Mouse (Mus musculus): ENCODE results near the gene Serpinb6b. TPM values are rescaled to one million over a fixed set of nuclear protein-coding genes. Genes with fewer than 3 reads are reported as not detected.
"Not testable (repeated sequence)": the region's sequence is repeated elsewhere in the genome, so short reads cannot be mapped to it uniquely, and the experiment has no call there.

Serpinb6b gene
- 1 to 10 TPM; 2.6 to 2.9 TPM for total RNA-seq (2021)
- long read RNA-seq, partial matches to known transcripts: 0 of 3 reads
- long read RNA-seq, other reads (novel, unspliced or antisense): 0 of 3 reads

DNA sequence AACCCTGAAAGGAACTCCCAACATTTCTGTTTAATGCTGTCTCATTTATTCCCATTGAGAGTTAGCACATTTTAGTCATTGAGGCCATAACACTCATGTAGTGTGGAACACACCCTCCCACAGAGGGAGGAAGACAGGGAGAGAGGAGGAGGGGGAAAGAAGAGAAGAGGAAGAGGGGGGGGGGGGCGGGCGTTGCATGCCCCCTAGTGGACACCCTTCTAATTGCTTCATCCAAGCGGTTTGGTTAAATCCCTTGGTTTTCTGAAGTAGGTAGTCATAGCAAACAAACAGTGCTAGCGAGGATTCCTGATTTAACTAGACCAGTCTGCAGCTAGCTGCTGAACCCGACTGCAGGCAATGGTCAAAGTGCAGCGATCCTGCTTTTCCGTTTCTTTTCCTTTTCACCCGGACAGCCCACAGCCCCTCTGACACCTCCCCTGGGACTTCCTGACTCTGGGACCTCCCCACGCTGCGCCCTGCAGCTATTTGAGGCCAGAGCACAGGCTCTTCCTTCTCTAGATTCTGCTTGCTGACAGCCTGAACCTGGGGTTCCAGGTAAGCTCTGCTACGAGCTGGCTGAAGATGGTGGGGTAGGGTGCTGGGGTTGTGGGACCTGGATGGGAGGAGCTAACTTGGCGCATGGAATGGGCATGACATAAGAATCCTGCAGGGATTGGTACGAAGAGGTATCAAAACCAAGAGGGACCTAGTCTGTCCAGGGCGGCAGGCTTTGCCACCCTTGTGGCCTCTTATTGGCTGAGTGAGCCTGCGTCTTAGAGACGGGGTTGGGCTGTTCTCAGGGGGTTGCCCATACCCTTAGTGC lies at the start of gene Serpinb6b:
Gene Serpinb6b, plus strand, starts transcription at position 221 of the 823 bp plus-strand sequence.
- peak in 1 of 2 experiments; percentile 14 for DNase-seq (ENCODE audit: low spot score in 2 of 2)

DNA sequence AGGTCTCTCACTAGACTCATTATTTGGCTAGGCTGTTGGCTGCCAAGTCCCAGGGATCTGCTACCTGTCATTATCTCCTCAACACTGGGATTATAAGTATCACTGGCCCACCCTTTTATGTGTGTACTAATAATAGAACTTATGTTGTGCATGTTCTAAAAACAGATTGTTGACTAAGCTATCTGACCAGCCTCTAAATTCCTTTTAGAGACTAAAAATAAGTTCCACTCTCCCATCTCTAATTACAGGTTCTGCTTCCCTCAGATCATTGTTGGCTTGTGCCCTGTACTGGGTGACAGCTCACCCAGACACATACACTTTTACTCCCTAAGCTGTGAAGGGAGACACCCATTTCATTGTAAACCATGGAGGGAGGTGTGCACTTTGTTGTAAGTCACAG lies 42.4 kb upstream of the Serpinb6b start:
- DNase-seq (ENCODE audit: low spot score in 2 of 2): no peak

DNA sequence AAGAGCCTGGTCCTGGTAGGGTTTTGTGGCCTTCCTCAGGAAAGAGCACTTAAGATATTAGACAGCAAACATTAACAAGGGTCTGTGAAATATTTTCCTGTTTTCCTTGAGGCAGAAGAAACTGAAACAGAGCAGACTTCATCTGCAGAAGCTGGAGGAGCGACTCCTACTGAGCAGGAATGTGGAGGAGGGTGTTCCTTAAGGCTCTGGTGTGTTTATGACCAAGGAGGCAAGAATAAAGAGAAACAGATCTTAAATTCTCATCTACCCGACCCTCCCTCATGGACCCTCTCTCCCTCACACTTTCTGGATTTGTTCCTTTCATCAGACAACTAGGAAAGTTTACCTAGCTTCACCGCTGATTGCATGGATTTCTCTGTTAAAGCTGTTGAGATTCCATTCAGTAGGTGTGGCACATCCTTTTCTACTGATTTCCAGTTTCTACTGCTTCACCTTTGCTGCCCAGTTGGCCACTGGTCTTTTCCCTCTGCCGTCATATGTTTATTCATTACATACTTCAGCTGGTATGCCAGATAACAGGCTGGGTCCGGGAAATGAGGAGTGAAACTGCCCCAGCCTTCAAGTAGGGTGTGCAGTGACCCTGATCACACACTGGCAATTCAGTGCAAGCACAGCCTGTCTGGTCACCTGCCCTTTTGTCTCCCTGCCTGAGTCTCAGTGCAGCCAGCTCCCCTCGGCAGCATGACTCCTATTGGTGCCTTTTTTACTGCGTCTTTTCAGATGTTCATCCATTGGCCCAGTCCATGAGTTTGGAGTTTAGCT lies 40.2 kb upstream of the Serpinb6b start:
- no peak for DNase-seq (ENCODE audit: low spot score in 2 of 2)

- DNase-seq (ENCODE audit: low spot score in 2 of 2): no peak
These were observed 38.3 kb upstream of the Serpinb6b start for GRCm38 (mm10) chr13:32926661-32927060.

DNA sequence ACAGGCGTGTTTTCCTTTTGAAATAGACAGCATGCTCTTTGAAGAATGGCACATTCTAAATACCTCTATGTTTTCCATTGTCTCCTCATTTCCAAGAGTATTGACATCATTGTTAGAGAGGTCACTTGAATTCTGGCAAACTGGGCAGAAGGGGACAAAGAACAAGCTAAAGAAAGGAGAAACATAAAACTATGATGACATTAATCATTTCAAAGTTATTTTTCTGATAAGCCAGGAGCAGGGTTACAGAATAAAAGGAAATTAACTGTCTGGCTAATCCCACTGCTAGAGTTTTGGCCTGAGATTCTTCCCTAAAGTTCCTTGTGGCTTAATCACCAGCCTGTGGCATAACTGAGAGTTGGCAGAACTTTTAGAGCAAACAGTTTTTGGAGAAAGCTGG lies 37.8 kb upstream of the Serpinb6b start:
- no peak for DNase-seq (ENCODE audit: low spot score in 2 of 2)

DNA sequence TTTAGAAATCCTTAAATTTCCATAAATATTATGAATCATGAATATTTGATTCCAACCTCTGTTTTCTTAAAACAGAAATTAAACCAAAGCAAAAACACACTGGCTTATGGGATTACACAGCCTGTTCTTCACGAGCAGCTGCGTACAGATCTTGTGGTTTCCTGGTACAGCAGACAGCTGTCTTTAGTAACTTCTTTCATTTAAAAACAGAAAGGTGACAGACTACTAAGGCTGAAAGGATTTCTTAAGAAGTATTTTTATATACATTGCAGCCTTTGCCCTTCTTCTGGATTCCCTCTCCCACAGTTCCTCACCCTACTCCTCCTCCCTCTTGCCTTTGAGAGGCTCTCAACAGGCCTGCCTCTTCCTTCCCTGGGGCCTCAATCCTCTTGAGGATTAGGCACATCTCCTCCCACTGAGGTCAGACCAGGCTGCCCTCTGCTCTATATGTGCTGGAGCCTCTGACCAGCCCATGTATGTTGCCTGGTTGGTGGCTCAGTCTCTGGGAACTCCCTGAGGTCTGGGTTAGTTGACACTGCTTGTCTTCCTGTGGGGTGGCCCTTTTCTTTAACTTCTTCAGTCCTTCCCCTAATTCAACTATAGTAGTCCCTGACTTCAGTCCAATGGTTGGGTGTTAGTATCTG lies 35.8 kb upstream of the Serpinb6b start:
- no peak for DNase-seq (ENCODE audit: low spot score in 2 of 2)

- no peak for DNase-seq (ENCODE audit: low spot score in 2 of 2)
These were observed 30.2 kb upstream of the Serpinb6b start for GRCm38 (mm10) chr13:32934706-32935381.

GRCm38 (mm10) chr13:32938275-32938674 lies 26.7 kb upstream of the Serpinb6b start:
- DNase-seq (ENCODE audit: low spot score in 2 of 2): not testable (repeated sequence)

- not testable (repeated sequence) for DNase-seq (ENCODE audit: low spot score in 2 of 2)
These were observed 25.8 kb upstream of the Serpinb6b start for GRCm38 (mm10) chr13:32939191-32939590.

DNA sequence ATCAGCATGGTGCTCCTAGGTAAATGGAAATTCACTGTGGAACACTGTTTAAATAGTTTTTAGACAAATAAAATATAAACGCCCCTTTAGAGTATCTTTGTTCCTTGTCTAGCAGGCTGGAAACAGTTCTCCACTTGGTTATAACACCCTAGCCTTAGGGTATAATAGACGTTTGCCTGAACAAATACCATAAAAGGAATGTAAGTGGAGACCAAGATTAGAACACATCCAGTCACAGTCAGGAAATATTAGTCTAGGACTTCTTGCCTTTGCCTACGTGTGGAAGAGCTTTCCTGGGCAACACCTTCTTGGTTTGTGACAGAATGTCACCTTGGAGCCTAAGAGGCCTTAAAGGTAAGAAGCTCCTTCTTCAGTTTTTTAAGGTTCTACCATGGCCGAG lies 8.5 kb upstream of the Serpinb6b start:
- DNase-seq (ENCODE audit: low spot score in 2 of 2): no peak

DNA sequence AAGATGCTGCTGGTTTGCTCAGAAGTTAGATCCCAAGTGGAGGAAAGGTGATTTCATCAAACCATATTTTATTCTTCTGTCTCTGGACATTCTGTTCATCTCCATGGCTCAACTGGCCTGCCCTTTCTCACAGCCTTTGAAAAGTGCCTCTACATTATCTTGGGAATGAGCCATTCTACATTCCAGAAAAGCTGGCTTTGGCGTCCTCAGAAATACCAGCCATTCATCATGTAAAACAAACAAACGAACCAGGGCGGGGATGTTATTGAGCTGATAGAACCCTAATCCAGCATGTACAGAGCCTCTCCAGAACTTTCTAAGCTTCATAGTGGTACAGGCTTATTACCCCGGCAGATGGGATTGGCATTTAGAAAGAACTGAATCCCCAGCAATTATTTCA lies 7.1 kb upstream of the Serpinb6b start:
- DNase-seq (ENCODE audit: low spot score in 2 of 2): no peak

DNA sequence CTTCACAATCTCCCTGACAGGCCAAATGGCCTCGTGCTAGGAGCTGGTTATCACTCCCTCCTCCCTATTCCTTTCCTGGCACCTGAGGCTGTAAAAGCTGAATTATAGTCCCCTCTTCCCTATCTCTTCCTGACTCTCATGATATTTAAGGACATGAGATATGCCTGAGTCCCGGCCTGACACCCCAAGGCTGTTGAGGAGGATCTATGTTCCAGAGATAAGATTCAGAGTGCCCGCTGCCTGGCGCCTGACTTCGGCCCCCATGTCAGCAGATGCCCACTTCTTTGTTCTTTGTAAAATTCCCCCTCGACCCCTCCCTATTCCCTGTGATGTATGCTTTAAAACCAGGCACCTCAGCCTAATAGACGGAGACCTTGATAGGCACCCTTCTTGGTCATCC lies 6.5 kb upstream of the Serpinb6b start:
- not testable (repeated sequence) for DNase-seq (ENCODE audit: low spot score in 2 of 2)

- no peak for DNase-seq (ENCODE audit: low spot score in 2 of 2)
These were observed 837 bp upstream of the Serpinb6b start for GRCm38 (mm10) chr13:32963990-32964753.

GRCm38 (mm10) chr13:32966116-32966515 lies 1.1 kb downstream of the Serpinb6b start:
- DNase-seq (ENCODE audit: low spot score in 2 of 2): no peak

- no peak for DNase-seq (ENCODE audit: low spot score in 2 of 2)
These were observed 2.2 kb downstream of the Serpinb6b start for GRCm38 (mm10) chr13:32967233-32967632.

- DNase-seq (ENCODE audit: low spot score in 2 of 2): no peak
These were observed 3.5 kb downstream of the Serpinb6b start for GRCm38 (mm10) chr13:32968353-32968984.

DNA sequence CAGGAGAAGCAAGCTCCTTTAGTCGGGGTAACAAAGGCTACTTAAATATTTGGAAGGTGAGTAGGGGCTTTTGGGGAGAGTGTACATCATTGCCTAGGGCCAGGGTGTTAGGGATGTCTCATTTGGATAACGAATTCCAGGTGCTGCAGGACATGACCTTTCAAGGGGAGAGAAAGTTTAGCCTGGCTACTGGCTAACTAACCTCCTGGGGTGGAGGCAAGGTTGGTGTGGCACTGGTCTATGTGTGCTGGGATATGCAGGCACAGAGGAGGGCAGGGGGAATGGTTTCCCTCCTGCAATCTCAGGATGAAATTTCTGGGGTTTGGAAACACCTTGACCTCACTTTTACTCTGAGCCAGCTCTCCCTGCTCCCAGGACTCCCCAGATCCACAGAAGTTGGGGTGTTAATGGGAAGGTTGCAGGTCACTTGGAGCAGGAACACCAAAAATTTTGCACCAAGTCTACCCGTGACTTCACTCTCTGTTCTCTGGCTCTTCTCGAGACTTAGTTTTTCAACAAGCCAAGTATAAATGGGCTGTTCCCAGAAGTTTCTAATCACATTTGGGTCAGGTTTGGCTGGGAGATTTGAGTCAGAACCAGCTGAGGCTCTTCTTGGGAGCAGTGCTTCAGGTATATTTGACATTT lies 4.1 kb downstream of the Serpinb6b start:
- DNase-seq (ENCODE audit: low spot score in 2 of 2): no peak

DNA sequence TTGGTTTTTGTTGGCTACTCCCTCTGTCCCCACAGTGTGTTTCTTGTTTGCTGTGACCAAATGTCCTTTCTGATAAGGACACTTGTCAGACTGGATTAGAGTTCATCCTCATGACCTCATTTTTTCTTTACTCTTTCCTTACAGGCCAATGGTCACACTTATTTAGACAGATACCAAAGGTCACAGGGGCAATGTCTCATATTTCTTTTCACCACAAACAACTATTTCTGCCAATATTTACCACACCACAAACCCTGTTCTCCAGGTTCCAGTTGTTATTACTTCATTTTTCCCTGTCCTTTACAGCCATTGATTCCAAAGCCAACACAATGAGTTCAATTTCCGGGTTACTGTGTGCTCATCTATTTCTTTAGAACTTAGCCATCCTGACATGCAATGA lies 4.6 kb downstream of the Serpinb6b start:
- DNase-seq (ENCODE audit: low spot score in 2 of 2): no peak

GRCm38 (mm10) chr13:32970776-32971175 lies 5.8 kb downstream of the Serpinb6b start:
- no peak for DNase-seq (ENCODE audit: low spot score in 2 of 2)

All from layer of hippocampus, postnatal 10 days (tissue).